Mouse (Mus musculus): ENCODE results near the gene Ip6k1. TPM values are rescaled to one million over a fixed set of nuclear protein-coding genes. Genes with fewer than 3 reads are reported as not detected.
A peak's percentile ranks its signal among the peaks of the same experiment; 100 is the strongest.

Gene Ip6k1
- polyA plus RNA-seq (2016; fragmentation: Nextera tagmentation; extraction: Ambion mirVana): 60.1 and 65.5 TPM in 2 replicates

DNA sequence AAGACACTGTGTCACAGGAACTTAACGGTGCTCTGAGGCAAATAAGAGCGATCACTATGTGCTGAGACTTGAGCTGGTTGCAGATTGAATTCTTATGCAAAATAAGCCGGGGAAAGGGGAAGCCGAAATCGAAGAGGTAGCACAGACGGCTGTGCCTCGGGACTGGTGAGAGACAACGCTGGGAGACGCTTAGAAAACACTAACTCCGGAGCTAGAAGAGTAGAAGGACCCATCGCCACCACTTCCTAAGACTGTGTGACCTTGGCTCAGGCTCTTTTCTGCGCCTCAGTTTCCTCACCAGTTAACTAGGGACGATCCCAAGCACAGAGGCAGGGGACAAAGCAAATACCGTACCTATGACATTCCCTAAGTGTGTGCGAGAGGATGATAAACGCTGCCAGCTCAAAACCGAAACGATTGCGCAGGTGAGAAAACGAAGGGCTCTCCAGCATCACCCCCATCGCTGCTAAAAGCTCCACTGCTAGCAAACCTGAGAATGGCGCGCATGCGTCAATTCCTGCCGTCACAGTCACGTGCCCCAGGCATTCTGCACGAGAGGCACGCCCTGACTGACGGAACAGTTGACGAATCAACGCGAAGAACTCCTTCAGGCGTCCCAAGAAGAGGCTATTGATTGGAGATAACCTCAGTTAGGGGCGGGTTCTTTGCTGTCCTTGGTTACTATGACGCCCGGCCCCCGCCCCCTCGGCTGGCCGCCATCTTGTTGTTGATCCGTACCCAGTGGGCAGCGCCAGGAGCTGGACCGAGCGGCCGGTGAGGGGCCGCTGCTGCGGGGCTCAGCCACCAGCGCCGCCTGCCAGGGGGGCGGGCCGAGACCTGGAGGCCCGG is at the start of gene Ip6k1:
Gene Ip6k1, plus strand, starts transcription at position 580 of the 849 bp plus-strand sequence.
- H3K27me3 ChIP-seq (ENCODE audit: insufficient read depth, poor library complexity, severe bottlenecking): no peaks in the 10 kb centered on the region
- WGBS: under 1% methylated on average over 51 of the region's 51 CpGs
- DNase-seq (ENCODE audit: low spot score): peak; percentile 100
- H3K9me3 ChIP-seq: no peaks in the 10 kb centered on the region
- H3K4me3 ChIP-seq: peak within 1 kb of the TSS; percentile 95
- peak within 1 kb of the TSS; percentile 98 for H3K27ac ChIP-seq
- H3K4me1 ChIP-seq (replicated peaks): peaks cover 29% of the 10 kb centered on the region
- peaks cover 8% of the 10 kb centered on the region; the same call in 1 of the 2 replicates for H3K36me3 ChIP-seq

DNA sequence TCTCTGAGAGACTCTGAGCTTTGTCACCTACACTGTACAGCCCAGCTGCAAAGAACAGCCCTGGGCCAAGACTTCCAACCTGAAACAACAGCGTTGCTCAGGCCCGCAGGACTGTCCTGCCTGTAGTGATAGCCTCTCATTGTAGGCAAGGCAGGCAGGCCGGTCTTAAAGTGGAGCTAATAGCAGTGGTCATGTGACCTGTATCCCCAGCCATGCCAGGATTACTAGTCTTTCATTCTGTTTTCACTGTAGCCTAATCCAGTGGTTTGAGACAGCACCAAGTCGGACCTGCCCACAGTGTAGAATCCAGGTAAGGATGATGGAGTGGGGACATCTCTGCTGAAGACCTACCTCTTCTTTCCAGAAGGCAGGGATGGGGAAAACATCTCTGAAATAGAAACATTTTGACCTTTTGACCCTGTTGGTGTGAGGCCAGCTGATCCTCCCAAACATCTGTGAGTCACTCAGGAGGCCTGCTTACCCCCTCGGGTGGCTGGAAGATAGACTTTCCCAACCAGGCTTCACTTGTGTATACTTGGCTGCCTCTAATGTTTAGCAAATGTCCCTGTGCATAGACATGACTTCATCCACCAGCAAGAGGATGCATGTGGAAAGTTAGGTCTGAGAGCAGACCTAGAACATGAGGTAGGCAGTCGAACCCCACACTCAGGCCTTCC is 46.5 kb upstream of the Ip6k1 start:
- Histone ChIP-seq H3K27me3 (ENCODE audit: insufficient read depth, poor library complexity, severe bottlenecking) (no peaks in the 10 kb centered on the region), H3K4me1 (replicated peaks) (peaks cover 38% of the 10 kb centered on the region), H3K36me3 (peaks cover 61% of the 10 kb centered on the region), H3K9me3 (no peaks in the 10 kb centered on the region), H3K27ac (no peak overlapping the region), H3K4me3 (no peak overlapping the region)
- 84% methylated on average over 6 of the region's 6 CpGs for WGBS
- DNase-seq (ENCODE audit: low spot score): no peak

- H3K27me3 ChIP-seq (ENCODE audit: insufficient read depth, poor library complexity, severe bottlenecking): no peaks in the 10 kb centered on the region
- no peaks in the 10 kb centered on the region for H3K9me3 ChIP-seq
- peaks cover 38% of the 10 kb centered on the region for H3K4me1 ChIP-seq (replicated peaks)
- no peak for DNase-seq (ENCODE audit: low spot score)
- H3K36me3 ChIP-seq: peaks cover 75% of the 10 kb centered on the region
- H3K27ac ChIP-seq: peak overlapping the region; percentile 30; the same call in 1 of the 2 replicates
- H3K4me3 ChIP-seq: no peak overlapping the region
- WGBS: 43% methylated on average over 6 of the region's 6 CpGs
These were observed 45.2 kb upstream of the Ip6k1 start for GRCm38 (mm10) chr9:107957141-107957540.

DNA sequence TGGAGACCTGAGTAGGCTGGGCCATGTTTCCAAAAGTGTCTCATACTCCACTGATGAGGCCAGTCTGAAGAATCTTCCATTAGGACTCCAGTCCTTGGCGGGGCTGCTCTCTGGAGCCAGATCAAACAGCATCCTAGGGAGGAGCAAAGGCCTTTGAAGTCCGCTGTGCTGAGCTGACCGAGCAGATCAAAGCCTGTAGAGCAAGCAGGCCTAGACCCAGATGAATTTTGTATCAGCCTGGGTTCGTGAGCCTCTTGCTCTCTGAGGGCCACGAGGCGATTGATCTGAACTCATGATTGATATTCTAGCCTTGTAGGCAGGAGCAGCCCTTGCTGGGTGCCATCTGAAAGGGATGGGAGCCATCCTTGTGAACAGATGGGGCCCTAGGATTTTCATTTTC is 42.4 kb upstream of the Ip6k1 start:
- no peaks in the 10 kb centered on the region for H3K27me3 ChIP-seq (ENCODE audit: insufficient read depth, poor library complexity, severe bottlenecking)
- peaks cover 35% of the 10 kb centered on the region for H3K4me1 ChIP-seq (replicated peaks)
- no peak overlapping the region for H3K4me3 ChIP-seq
- DNase-seq (ENCODE audit: low spot score): no peak
- WGBS: 74% methylated on average over 6 of the region's 6 CpGs
- H3K9me3 ChIP-seq: no peaks in the 10 kb centered on the region
- H3K36me3 ChIP-seq: peaks cover 97% of the 10 kb centered on the region
- H3K27ac ChIP-seq: no peak overlapping the region

- DNase-seq (ENCODE audit: low spot score): no peak
- Histone ChIP-seq H3K27ac (no peak overlapping the region), H3K4me3 (no peak overlapping the region), H3K4me1 (replicated peaks) (peaks cover 30% of the 10 kb centered on the region), H3K36me3 (peaks cover 100% of the 10 kb centered on the region), H3K9me3 (no peaks in the 10 kb centered on the region), H3K27me3 (ENCODE audit: insufficient read depth, poor library complexity, severe bottlenecking) (no peaks in the 10 kb centered on the region)
- 82% methylated on average over 4 of the region's 4 CpGs for WGBS
These were observed 41.4 kb upstream of the Ip6k1 start for GRCm38 (mm10) chr9:107960928-107961327.

DNA sequence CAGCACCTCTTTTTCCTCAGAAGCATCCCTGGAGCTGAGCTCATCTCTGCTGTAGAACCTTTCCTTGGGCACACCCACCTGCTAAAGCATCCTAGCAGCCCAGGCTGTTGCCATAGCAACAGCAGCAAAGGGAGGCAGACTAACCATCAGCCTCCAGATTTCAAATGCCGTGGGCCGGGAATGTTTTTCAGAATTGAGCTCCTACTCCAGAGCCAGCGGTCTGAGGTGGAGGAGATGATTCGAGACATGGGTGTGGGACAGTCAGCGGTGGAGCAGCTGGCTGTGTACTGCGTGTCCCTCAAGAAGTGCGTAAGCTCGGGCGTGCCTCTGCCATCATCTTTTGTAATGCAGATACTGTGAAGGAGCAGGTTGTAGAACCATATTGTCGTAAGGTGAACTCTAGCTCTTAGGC is 40.9 kb upstream of the Ip6k1 start:
- DNase-seq (ENCODE audit: low spot score): no peak
- no peaks in the 10 kb centered on the region for H3K27me3 ChIP-seq (ENCODE audit: insufficient read depth, poor library complexity, severe bottlenecking)
- no peak overlapping the region for H3K27ac ChIP-seq
- H3K4me3 ChIP-seq: no peak overlapping the region
- H3K4me1 ChIP-seq (replicated peaks): peaks cover 29% of the 10 kb centered on the region
- 81% methylated on average over 10 of the region's 10 CpGs for WGBS
- H3K36me3 ChIP-seq: peaks cover 100% of the 10 kb centered on the region
- H3K9me3 ChIP-seq: no peaks in the 10 kb centered on the region

DNA sequence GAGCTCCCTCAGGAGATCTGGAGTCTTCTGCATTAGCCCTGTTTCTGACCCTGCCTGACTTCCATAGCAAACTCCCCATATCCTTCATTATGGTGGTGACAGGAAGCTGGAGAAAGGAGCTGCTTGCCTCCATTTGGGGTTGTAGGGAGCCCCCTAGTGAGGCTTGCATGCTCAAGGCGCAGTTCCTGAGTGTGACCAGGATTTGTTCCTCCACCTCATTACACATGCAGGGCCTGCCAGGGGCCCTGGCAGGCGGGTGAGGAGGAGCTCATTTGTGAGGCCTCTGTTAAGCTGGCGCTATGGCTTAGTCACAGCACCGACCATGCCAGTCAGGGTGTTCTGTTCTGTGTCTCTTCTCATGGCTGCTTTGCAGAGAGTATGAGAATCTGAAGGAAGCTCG is 40.4 kb upstream of the Ip6k1 start:
- no peak for DNase-seq (ENCODE audit: low spot score)
- no peak overlapping the region for H3K27ac ChIP-seq
- H3K4me3 ChIP-seq: no peak overlapping the region
- H3K9me3 ChIP-seq: no peaks in the 10 kb centered on the region
- H3K4me1 ChIP-seq (replicated peaks): peaks cover 25% of the 10 kb centered on the region
- WGBS: 62% methylated on average over 5 of the region's 5 CpGs
- peaks cover 100% of the 10 kb centered on the region for H3K36me3 ChIP-seq
- H3K27me3 ChIP-seq (ENCODE audit: insufficient read depth, poor library complexity, severe bottlenecking): no peaks in the 10 kb centered on the region

GRCm38 (mm10) chr9:107962916-107963315 is 39.4 kb upstream of the Ip6k1 start:
- 87% methylated on average over 9 of the region's 9 CpGs for WGBS
- Histone ChIP-seq H3K4me3 (no peak overlapping the region), H3K27ac (no peak overlapping the region), H3K27me3 (ENCODE audit: insufficient read depth, poor library complexity, severe bottlenecking) (no peaks in the 10 kb centered on the region), H3K9me3 (no peaks in the 10 kb centered on the region), H3K36me3 (peaks cover 98% of the 10 kb centered on the region), H3K4me1 (replicated peaks) (peaks cover 16% of the 10 kb centered on the region)
- DNase-seq (ENCODE audit: low spot score): no peak

GRCm38 (mm10) chr9:107963700-107964099 is 38.6 kb upstream of the Ip6k1 start:
- Histone ChIP-seq H3K27ac (no peak overlapping the region), H3K4me1 (replicated peaks) (peaks cover 16% of the 10 kb centered on the region), H3K4me3 (no peak overlapping the region), H3K9me3 (no peaks in the 10 kb centered on the region), H3K27me3 (ENCODE audit: insufficient read depth, poor library complexity, severe bottlenecking) (no peaks in the 10 kb centered on the region), H3K36me3 (peaks cover 98% of the 10 kb centered on the region)
- peak; percentile 85 for DNase-seq (ENCODE audit: low spot score)
- 28% methylated on average over 5 of the region's 5 CpGs for WGBS

- Histone ChIP-seq H3K9me3 (no peaks in the 10 kb centered on the region), H3K4me1 (replicated peaks) (peaks cover 16% of the 10 kb centered on the region)
These were observed 37.6 kb upstream of the Ip6k1 start for GRCm38 (mm10) chr9:107964681-107965080.

GRCm38 (mm10) chr9:107966676-107967075 is 35.6 kb upstream of the Ip6k1 start:
- H3K36me3 ChIP-seq: peaks cover 98% of the 10 kb centered on the region
- no peak for DNase-seq (ENCODE audit: low spot score)
- 92% methylated on average over 10 of the region's 10 CpGs for WGBS
- peaks cover 5% of the 10 kb centered on the region; the same call in 1 of the 2 replicates for H3K4me1 ChIP-seq (replicated peaks)
- no peaks in the 10 kb centered on the region for H3K9me3 ChIP-seq
- no peak overlapping the region for H3K27ac ChIP-seq
- no peak overlapping the region for H3K4me3 ChIP-seq
- no peaks in the 10 kb centered on the region for H3K27me3 ChIP-seq (ENCODE audit: insufficient read depth, poor library complexity, severe bottlenecking)

More at GRCm38 (mm10) chr9:107964681-107965080, 37.6 kb upstream of the Ip6k1 start:
- Histone ChIP-seq H3K27me3 (ENCODE audit: insufficient read depth, poor library complexity, severe bottlenecking) (no peaks in the 10 kb centered on the region), H3K27ac (no peak overlapping the region), H3K4me3 (no peak overlapping the region), H3K36me3 (peaks cover 98% of the 10 kb centered on the region)
- WGBS: 92% methylated on average over 9 of the region's 9 CpGs
- DNase-seq (ENCODE audit: low spot score): no peak

GRCm38 (mm10) chr9:107967437-107967836 is 34.9 kb upstream of the Ip6k1 start:
- Histone ChIP-seq H3K4me1 (replicated peaks) (no peaks in the 10 kb centered on the region), H3K27ac (no peak overlapping the region), H3K36me3 (peaks cover 97% of the 10 kb centered on the region), H3K27me3 (ENCODE audit: insufficient read depth, poor library complexity, severe bottlenecking) (no peaks in the 10 kb centered on the region), H3K9me3 (no peaks in the 10 kb centered on the region), H3K4me3 (no peak overlapping the region)
- WGBS: 90% methylated on average over 6 of the region's 6 CpGs
- no peak for DNase-seq (ENCODE audit: low spot score)

DNA sequence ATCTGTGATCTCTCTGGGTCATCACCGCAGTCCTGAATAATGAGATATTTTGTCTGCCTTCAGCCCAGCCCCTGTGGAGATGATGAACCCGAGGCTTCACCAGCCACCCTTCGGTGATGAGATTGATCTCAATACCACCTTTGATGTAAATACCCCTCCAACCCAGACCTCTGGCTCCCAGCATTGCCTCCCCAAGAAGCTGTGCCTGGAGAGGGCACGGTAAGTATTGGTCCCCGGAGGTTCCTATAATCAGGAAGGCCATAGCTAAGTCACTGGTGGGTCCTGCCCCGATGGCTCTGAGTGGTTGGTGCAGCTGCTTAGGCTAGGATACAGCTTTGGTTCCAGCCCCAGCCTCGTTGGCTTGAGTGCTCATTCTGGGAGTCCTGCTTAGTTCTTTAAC is 33.8 kb upstream of the Ip6k1 start:
- Histone ChIP-seq H3K4me1 (replicated peaks) (no peaks in the 10 kb centered on the region), H3K4me3 (no peak overlapping the region), H3K36me3 (peaks cover 93% of the 10 kb centered on the region), H3K27ac (no peak overlapping the region), H3K9me3 (no peaks in the 10 kb centered on the region), H3K27me3 (ENCODE audit: insufficient read depth, poor library complexity, severe bottlenecking) (no peaks in the 10 kb centered on the region)
- DNase-seq (ENCODE audit: low spot score): no peak
- WGBS: 93% methylated on average over 7 of the region's 7 CpGs
